Mouse (Mus musculus) retina, adult 2 months (tissue): ENCODE data around the gene Sftpd.

Source experiments
- DNase-seq: peaks from one replicate; pipeline ENCODE4 v3.0.0-alpha.2; 2012; ENCODE audit warnings: low read depth, low spot score

The Sftpd gene

DNA sequence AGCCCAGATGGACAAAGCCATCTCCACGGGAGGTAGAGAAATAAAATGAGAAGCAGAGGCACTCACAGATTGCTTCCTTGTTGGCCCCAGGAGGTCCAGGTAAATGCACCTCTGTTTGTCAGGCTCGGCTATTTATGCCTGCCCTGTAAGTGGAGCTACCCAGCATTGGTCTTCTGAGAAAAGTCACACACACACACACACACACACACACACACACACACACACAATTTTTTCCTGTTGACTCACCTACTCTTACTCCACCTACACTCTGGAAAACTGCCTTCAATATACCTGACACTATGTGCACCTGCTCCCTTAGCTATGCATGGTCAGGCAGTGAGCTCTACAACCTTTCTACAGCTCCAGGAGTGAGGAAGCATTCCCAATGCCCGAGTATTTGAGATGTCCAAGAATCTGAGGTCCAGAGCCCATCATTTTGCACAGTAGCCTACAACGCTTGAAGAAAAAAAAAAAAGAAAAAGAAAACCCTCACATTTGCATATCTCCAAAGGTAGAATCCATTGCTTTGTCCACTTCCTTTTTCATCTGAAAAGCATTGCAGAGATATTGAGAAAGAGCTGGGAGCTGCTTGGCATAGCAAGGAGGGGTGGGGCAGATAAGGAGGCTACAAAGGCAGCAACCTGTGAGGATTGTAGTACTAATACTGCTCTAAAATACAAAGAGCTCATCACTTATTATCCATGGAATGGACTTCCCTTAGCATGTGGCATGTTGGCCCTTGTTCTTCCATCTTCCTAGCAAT, at the start of gene Sftpd:
TSS of gene Sftpd (minus strand) at position 91 of the 763 bp plus-strand sequence.
- DNase-seq = no peak

DNA sequence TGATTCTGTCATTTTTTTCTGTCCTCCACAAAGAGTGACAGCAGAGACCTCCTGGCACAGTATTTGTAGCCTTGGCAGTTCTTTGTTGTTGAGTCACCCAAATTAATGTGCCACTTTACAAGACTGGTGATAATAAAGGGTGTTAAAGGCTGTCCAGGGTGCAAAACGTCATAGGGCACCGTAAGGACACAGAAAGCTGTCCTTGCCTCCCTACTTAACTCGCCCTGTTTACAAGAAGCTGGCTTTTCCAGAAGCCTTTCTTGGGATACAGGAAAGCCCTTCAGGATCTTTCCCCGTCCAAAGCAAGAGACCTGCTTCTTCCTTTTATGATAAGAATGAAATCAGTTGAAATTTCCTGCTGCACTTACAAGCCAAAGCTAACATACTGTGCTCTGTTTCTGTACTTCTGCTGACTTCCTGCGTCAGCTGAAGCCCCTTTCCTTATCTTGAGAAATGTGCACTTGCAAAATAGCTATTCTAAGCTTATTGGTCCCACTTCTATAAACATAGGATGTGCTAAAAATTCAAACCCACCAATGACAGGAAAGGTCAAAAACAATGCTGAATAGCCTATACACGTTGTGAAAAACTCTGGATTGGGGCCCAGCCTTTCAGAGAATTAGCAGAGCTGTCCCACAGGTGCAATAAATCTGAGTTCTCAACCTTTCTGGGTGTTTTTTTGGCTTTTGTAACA, 13.2 kb upstream of the Sftpd start:
- no peak for DNase-seq

DNA sequence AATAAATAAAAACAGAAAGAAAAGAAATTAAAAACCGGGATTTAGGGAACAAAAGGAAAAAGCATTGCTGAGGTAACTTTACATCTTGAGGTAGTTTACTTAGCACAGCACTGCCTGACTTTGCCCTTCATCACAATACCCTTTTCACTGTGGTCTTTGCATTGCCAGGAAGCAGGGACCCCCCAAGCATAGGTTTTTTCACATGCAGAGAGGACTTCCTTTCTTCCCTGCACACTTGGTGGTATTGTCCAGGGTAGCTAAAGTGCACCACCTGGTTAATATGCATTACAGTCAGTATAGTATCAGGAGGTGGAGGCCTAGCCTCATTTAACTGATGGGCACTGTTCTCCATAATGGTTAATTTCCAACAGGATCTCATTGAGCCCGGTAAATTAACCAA, 4.5 kb upstream of the Sftpd start:
- DNase-seq = no peak

DNA sequence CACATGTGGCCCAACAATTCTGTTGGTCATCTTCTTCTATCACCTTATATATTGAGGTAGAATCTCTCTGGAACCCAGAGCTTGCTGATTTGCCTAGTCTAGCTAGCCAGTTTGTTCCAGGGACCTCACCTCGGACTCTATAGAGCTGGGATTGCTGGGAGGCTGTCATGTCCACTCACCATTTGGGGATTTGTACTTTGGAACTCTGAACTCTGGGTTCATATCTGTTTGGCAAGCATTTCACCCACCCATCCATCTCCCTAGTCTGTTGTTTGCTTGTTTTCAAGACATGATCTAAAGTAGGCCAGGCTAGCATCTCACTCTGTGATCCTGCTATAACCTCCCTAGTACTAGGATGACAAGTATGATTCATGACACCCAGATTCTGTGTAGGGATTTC, 10.1 kb downstream of the Sftpd start:
- DNase-seq = no peak

DNA sequence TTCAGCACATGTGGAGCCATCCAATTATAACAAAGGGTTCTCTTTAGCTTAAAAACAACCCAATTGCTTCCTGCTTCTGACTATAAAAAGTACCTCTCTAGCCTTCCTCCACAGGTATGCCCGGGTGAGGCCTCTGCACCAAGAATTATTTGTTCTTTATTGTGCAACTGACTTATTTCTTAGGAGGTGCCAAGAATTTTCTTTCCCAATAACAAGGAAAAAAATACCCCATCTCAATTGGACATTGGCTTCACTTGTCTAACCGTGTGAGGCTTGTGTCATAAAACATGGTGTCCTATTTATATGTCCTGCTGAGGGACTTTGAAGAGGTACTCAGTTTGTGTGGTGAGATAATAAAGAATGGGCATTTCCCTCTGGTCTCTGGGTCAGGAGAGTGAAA, 14.4 kb downstream of the Sftpd start:
- no peak for DNase-seq

DNA sequence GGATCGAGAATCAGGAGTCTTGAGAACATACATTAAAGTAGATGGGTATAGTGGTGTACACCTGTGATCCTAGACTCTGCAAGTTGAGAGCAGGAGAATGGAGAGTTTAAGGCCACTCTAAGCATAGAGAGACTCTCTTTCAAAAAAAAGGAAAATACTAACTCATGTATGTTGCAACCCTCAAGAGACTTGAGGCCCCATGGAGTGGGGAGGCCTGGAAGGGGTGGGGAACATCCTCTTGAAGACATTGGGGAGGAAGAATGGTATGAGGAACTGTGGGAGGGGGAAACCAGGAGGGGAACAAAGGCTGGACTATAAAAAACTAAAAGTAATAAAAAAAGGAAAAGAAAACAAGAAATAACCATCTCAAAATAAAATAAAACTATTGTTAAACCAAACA, 16.4 kb downstream of the Sftpd start:
- no peak for DNase-seq

DNA sequence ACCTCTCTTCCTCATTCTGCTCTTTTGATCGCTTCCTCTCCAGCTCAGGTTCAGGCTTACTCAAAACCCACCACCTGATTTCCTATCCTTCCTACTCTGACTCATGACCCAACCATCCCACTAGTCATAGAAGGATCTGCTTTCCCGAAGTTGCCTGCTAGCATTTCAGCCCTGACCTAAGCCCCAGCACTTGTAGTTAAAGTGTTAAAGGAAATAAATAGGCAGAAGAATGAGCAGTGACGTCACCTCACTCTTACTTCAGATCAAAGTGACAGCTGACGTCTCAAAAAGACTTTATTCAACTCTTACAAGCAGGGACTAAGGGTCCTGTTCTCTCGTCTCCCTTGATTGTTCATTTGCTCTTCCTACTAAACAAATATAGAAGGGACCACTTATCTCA, 17.7 kb downstream of the Sftpd start:
- no peak for DNase-seq

DNA sequence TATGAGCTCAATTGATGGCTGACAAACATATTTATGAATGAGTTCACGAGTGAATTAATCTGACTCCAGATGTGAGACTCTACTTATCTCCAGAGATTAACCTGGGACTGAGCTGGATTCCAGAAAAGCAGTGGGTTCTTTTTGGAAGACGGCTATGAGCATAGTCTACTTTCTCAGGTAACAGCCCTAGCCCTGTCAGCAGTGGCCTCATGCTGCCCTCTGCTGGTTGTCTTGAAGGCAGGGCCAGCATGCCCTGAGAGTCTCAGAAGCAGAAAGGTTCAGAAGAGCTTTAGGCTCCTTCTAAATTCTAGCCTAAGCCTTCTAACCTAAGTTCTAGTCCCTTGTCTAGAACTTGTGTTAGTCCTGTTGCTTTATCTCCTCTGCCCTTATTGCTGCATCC, 22.3 kb downstream of the Sftpd start:
- DNase-seq = peak; percentile 6

DNA sequence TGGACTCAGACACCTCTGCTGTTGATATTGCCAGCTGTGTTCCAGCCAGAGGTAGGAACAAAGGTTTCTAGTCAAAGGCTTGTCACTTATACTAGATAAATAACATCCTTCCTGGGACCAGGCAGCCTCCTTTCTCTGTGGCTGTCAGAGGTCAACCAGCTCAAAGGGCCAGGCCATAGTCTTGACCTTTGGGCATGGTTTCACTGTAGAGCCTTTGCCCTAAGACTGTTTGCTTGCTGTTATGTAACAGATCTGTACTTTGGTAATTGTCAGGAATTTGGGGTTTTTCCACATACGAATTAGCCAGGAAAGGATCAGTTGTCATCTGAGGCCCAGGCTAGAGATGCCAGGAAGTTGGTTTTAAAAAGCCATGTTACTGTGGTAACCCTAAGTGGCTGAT, 24.2 kb downstream of the Sftpd start:
- DNase-seq = no peak

DNA sequence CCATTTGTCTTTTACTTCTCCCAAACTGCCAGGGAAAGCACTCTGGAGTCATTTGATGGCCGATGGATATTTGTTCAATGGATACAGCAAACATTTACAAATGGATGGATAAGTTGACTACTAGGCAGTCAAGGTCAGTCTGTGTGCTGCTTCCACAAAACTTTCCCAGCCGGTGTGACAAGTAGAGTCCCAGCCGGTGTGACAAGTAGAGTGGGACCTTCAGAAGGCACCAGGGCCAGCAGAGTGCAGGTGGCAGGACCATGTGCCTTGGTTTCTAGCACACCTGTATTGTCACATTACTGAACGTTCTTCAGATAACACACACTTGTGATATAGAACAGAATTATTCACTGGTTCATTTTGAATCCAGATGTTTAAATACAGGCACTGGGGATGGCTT, 24.9 kb downstream of the Sftpd start:
- no peak for DNase-seq

DNA sequence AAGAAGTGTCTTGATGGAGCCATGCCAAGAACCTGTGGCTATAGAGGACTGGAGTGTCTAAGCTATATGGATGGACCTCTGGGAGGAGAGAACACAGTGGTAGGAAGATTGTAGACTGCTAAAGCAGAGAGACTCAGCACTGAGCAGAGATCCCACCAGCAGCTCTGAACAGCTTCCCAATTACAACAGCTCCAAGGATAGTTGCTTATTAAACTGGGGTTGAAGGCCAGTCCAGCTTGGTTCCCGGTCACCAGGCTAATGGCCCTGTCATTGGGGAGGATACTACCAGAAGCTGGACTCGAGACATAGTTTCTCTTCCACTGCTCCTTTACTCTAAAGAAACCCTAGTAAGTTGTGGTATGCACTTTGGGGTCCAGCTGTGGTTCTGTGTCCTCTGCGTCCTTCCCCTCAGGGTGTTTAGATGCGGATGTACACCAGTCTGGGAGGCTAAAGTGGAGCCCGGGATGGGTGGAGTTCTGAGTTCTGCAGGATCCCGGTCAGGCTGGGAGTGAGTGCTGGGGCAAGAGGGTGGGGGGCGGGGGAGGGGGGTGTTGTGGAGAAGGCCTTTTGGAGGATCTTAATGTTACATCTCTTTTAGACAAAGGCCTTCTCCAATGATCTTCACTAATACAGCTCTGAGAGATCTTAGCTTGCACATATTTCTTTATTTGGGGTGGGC, 33.6 kb downstream of the Sftpd start, which contains the start of gene Mbl1:
TSS of gene Mbl1 (plus strand) at position 239 of the 679 bp plus-strand sequence.
- no peak for DNase-seq

DNA sequence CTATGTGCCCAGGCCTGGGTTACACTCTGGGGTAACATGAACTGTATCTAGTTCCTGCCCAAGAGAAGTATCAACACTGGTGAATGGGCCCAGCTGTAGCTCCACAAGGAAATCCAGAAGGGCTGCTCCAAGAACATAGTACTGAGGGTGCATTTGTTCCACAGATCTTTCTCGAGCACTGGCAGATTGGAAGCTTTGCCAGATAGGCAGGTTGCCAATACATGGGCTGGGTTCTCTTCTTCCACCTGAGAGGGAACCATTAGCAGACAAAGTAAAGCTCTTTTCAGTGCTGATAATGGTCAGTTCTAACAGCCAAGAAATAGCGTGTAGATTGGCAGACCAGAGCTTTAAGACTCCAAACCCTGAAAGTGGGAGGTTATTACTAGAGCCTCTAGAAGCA, 37.6 kb downstream of the Sftpd start:
- DNase-seq = no peak

DNA sequence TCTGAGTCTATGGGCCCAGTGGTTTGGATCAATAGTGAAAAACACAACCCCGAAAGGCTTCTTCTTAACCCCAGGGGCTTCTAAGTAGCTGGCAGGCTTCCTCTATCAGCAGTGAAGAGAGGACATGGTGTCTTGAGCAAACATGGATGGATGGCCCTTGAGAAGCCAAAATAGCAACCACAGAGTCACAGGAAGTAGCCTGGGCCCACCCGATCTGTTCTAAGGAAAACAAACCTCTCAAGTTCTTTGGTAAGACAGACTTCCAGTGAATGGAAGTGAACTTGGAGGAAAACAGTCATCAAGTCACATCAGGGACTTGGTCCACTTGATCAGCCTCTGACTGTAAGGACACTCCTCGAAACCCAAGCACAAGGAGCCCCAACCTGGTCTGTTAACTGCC, 38.0 kb downstream of the Sftpd start:
- no peak for DNase-seq

DNA sequence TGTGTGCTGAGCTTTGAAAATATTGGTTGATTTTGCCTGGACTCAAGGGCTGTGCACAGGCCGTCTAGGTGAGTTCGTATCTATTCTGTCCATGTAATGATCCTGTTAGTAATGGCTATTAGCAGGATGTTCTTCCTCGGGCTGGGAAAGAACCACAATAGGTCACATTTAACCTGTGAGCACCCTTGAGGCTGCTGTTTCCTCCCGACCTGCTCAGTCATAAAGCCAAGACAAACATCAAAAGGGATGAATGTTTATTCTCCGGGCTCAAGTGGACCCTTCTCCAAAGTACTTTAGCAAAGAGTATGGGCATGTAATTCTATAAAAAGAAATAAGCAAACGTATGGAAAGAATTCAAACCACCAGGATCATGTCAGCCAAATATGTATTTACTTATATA, 38.9 kb downstream of the Sftpd start:
- no peak for DNase-seq

DNA sequence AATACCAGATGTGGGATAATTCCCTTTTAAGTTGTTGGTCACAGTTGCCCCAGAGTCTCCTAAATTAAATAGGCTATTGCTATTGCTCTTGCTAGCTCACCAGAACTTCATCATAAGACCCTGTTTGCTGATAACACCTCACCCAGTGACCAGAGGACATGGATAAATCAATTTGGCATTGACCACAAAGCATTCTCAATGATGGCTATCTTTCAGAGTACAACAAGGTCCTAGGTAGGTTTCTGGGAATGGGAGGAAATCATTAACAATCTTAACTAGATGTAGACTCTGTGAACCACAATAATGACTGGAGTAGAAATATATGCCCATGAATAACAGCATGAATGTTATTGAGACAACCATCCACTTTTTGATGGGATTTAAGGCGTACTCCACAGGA, 44.3 kb downstream of the Sftpd start:
- DNase-seq = no peak

DNA sequence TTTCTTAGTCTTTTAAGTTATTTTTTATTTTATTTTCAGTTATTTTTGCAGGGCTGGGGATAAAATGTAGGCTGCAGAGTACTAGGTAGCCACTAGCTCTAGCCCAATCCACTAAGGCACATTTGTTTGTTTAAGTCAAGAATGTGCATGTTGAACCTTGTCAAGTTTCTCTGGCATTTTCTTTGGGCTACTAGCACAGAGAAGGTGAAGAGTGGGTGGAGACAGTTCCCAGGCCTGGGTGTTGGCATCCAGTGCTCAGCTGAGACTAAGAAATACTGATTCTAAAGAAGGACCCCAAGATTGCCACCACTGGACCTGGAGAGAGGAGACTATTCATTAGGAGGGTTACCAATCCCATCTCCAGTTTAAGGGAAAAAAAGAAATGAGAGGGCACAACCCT, 47.9 kb downstream of the Sftpd start:
- no peak for DNase-seq

DNA sequence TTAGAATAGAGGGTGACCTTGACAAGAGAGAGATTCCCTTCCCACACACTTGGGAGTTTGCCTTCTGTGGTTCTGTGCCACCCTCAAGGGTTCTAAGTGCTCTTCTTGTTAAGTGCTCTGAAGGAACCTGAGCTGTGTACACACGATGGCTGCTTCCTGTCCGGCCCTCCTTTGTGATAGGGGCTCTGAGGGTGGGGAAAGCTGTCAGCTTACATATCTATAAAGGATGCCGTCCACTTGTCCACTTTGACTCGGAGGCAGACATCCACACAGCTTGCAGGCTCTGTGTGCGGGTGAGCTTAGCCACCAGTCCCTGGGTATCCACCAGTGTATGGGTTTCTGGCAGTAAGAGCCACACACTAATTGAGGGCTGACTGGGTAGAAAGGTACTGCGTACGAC, 53.4 kb downstream of the Sftpd start, which contains the start of gene Sftpa1:
TSS of gene Sftpa1 (plus strand) at position 243 of the 400 bp plus-strand sequence.
- no peak for DNase-seq

DNA sequence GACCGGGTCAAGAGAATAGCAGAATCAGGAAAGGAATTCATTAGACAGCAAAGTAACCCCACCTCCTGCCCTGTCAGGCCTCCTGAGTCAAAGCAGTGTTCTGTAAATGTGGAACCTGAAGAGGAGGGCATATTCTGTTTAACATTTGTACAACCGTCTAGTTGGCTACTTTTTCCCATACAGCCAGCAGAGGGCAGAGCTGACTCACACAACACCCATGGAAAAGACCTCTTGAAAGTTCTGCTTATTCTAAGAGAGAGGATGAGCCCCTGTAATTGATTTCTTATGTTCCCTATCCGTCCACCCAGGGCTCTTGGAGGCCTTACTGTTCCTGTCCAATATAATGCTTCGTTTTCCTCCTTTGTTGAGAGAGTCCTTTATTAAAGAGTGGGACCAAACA, 57.0 kb downstream of the Sftpd start:
- DNase-seq = no peak

DNA sequence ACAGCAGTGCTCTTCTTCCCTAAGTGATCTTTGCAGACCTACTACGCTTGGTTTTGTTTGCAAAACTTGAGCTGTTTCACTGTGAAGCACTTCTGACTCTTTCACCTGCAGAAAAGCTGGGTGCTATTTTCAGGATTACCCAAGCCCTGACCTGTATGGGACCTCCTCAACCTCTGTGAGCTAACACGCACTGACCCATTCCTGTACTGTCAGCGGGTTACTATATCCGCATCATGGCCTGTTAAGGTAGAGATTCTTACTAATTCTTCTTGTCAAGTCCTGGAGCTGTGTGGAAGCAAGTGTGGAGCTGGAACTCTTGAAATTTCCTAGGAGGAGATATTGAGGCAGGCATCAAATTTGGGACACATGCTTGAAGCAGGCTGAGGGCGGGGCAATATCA, 60.3 kb downstream of the Sftpd start:
- DNase-seq = no peak
